Mouse (Mus musculus) forebrain, embryonic 12.5 days (tissue): Measurements from ENCODE around the gene Myt1. TPM values are rescaled to one million over a fixed set of nuclear protein-coding genes. Genes with fewer than 3 reads are reported as not detected.

Source experiments
- ATAC-seq: fragments of 200-750 bp; cut with Nextera tagmentation; 2 replicates; pipeline ENCODE4 v1.8.0; 2017; ENCODE audit warnings: moderate TSS enrichment; ENCODE audit not compliant: low FRiP score
- H3K27ac ChIP-seq: fragments of 300-500 bp; sonication (generic); 2 replicates; pipeline ENCODE4 v1.5.1; 2016; ENCODE audit warnings: mild to moderate bottlenecking
- H3K27me3 ChIP-seq: fragments of 300-500 bp; sonication (generic); 2 replicates; pipeline ENCODE4 v1.6.1; 2016; ENCODE audit warnings: mild to moderate bottlenecking
- H3K36me3 ChIP-seq: fragments of 300-500 bp; sonication (generic); replicated peaks from 2 replicates; pipeline ENCODE4 v1.6.1; 2016; ENCODE audit warnings: mild to moderate bottlenecking
- H3K4me1 ChIP-seq: fragments of 300-500 bp; sonication (generic); 2 replicates; pipeline ENCODE4 v1.6.1; 2016
- H3K4me2 ChIP-seq: fragments of 300-500 bp; sonication (generic); 2 replicates; pipeline ENCODE4 v1.6.1; 2016; ENCODE audit warnings: mild to moderate bottlenecking, moderate library complexity
- H3K4me3 ChIP-seq: fragments of 300-500 bp; sonication (generic); replicated peaks from 2 replicates; pipeline ENCODE4 v1.5.1; 2016; ENCODE audit warnings: mild to moderate bottlenecking
- H3K9ac ChIP-seq: fragments of 300-500 bp; sonication (generic); 2 replicates; pipeline ENCODE4 v1.6.1; 2016; ENCODE audit warnings: mild to moderate bottlenecking
- H3K9me3 ChIP-seq: fragments of 300-500 bp; sonication (generic); 2 replicates; pipeline ENCODE4 v1.6.1; 2016
- WGBS: fragments of 180-500 bp; shearing (Covaris S2); methylation state at CpG from one replicate; pipeline ENCODE4 v1.1.7; 2016; 5-methylcytosine and 5-hydroxymethylcytosine counted together
- polyA plus RNA-seq: library from polyadenylated mRNA; unstranded; fragments of >200 nt; fragmentation: Nextera tagmentation; extraction: Ambion mirVana; gene quantifications from 2 replicates; pipeline ENCODE4 v1.2.1, GENCODE M21; 2016

Gene Myt1
- polyA plus RNA-seq, 1 experiment from 2014 or later = 51.9 TPM

DNA sequence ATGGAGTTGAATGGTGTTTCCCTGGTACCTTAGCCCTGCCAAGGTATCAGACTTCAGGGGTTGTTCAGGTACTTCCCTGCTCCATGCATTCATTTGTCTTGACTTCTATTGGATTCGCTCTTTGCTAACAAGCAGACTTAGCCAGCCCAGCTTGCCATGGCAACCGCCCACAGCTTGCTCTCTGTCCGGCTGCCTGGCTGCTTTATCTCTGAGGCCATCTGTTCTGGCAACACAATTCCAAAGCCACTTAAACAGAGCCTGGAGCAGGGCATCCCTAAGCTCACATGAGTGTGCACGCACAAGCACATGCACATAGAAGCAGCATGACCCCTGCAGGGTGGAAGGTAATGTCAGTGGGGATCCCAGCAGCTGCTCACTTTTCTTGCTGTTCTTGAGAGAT is 4.1 kb upstream of the Myt1 start:
- Histone ChIP-seq H3K27me3 (no peaks in the 10 kb centered on the region), H3K9ac (no peak overlapping the region), H3K4me2 (no peak overlapping the region), H3K36me3 (no peaks in the 10 kb centered on the region), H3K4me1 (peaks cover 41% of the 10 kb centered on the region), H3K27ac (peak overlapping the region; percentile 77), H3K9me3 (no peaks in the 10 kb centered on the region), H3K4me3 (no peak overlapping the region)
- WGBS = 16% methylated on average over 4 of the region's 4 CpGs
- peak; percentile 54 for ATAC-seq

DNA sequence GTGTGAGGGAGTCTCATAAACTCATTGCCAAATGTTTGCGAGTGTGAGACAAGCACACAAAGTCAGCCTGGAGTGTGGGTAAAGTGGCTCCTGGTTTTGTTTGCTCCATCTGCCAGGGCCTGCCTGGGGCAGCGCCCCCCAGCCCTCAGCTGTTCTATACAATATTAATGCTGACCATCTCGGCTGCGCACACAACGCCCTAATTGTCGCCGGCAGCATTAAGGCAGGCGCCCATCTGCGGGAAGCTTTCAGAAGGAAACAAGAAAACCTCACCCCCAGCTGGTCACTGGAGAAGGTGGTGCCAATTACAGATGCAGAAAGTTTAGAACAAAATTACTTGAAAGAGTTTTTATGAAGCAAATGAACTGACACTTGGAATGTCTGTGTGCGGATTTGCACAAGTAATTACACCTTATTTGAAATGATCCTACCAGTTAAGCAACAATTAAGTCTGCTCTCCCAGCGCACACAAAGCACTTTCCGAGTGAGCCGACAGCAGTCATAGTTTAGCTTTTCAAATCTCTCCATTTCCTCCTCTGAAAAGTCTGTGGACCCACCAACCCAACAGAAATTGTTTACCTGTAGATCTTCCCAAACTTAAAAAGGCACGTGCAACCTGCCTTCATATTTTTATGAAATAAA is 875 bp downstream of the Myt1 start:
- Histone ChIP-seq H3K9me3 (no peaks in the 10 kb centered on the region), H3K4me3 (peak overlapping the region; percentile 42), H3K4me1 (peaks cover 68% of the 10 kb centered on the region), H3K9ac (peak overlapping the region; percentile 51), H3K27me3 (no peaks in the 10 kb centered on the region), H3K4me2 (peak overlapping the region; percentile 57), H3K36me3 (no peaks in the 10 kb centered on the region), H3K27ac (peak overlapping the region; percentile 96)
- WGBS = 3% methylated on average over 14 of the region's 14 CpGs
- peak; percentile 42 for ATAC-seq

DNA sequence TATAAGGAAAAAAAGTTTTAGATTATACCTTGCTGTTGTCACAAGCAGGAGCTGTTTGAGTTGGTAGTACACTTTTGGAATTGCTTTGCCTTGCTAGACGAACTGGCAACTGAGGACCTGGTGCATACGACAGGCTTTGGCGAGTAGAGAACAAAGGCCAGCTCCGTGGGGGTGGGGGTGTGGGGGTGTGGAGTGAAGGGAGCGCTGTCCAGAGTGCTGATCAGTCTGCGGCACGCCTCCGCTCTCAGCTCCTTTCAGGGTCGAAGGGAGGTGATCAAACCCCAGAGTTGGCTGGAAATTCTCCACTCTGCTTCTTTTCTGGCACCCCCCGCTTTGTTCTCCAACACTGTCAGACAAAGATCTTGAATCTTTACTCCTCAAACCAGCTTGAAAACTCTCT is 1.5 kb downstream of the Myt1 start:
- Histone ChIP-seq H3K4me1 (peaks cover 68% of the 10 kb centered on the region), H3K9me3 (no peaks in the 10 kb centered on the region), H3K4me2 (peak overlapping the region; percentile 57), H3K4me3 (peak overlapping the region; percentile 42), H3K27me3 (no peaks in the 10 kb centered on the region), H3K27ac (peak overlapping the region; percentile 96), H3K9ac (peak overlapping the region; percentile 42), H3K36me3 (no peaks in the 10 kb centered on the region)
- 0% methylated on average over 10 of the region's 10 CpGs for WGBS
- peak; percentile 65 for ATAC-seq

DNA sequence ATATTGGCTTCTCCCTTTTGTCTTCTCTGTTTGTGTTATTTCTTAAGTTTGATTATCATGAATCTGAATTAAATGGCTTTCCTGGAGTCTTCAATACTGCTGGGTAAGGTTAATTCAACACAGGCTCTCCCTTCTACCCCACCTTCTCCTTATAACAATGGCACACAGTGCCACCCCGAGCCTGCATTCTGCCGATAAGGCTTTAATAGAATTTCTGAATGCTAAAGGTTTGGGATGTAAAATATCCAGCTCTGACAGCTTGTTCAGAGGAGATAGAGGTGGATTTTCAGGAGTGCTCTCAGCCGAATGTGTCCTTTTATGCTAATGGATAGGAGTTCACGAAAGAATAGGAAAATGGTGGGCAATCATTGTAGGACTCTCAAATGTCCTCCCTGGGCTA is 2.1 kb downstream of the Myt1 start:
- peak overlapping the region; percentile 42 for H3K4me3 ChIP-seq
- H3K27me3 ChIP-seq = no peaks in the 10 kb centered on the region
- H3K4me2 ChIP-seq = peak overlapping the region; percentile 57
- peak overlapping the region; percentile 96 for H3K27ac ChIP-seq
- no peaks in the 10 kb centered on the region for H3K9me3 ChIP-seq
- no peak for ATAC-seq
- peak overlapping the region; percentile 42 for H3K9ac ChIP-seq
- 44% methylated on average over 4 of the region's 4 CpGs for WGBS
- peaks cover 68% of the 10 kb centered on the region for H3K4me1 ChIP-seq
- no peaks in the 10 kb centered on the region for H3K36me3 ChIP-seq

DNA sequence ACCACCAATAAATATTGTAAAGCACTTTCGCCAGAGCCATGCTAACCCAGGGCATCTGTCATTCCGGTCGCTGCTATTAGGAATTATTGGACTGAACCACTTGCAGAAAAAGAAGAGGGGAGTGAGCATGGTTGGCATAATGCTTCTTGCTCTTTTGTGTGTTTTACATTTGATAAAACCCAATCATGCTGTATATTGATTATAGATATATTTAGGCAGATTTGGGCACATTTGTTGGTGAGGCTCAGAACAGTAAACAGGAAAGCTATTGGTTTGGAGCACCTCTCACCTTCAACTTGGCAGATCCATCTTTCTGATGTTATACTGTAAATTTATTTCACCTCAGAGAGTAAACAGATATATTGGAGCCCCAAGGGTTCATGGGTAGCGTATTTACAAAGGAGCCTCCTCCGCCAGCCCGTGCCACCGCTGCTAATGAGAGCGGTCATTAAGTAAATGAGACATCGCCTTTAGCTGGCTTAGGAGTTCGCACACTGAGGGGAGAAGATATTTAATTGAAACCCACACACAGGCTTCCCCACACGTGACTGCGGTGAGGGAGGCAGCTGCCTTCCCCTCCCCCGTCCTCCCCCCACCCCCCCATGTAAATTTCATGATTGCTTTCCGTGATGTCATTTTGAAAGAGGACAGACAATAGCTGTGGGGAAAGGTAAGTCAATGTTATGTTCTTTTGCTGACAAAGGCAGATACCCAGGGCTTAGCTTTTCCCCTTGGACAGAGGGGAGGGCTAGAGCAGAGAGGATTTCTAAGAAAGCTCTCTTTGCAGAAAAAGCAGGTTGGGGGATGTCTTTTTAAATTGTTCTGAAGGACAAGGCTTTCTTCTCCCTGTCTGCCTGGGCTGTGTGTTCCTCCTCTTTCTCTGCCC is 3.8 kb downstream of the Myt1 start:
- no peaks in the 10 kb centered on the region for H3K36me3 ChIP-seq
- peak overlapping the region; percentile 94 for H3K27ac ChIP-seq
- 17% methylated on average over 14 of the region's 14 CpGs for WGBS
- peak overlapping the region; percentile 46 for H3K4me3 ChIP-seq
- peak; percentile 76 for ATAC-seq
- H3K9me3 ChIP-seq = no peaks in the 10 kb centered on the region
- H3K9ac ChIP-seq = peak overlapping the region; percentile 61
- H3K27me3 ChIP-seq = no peaks in the 10 kb centered on the region
- H3K4me1 ChIP-seq = peaks cover 70% of the 10 kb centered on the region
- H3K4me2 ChIP-seq = peak overlapping the region; percentile 61

DNA sequence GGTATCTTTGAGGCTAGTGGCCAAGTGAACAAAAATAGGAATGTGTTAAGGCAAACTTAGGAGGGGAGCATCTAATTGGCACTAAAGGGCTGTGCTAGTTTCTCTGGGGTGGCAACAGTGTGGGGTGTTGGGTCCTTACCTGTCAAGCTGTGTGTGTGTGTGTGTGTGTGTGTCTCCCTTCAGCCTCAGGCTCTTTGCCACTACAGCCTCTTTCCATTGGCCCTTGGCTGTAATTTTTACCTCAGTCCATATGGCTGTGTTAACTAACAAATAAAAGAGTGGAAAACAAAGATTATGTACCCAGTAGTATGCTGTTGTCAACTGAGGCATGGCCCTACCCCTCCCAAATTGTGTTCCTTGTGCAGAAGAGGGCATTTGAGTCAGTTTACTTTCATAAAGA is 5.3 kb downstream of the Myt1 start:
- Histone ChIP-seq H3K36me3 (no peaks in the 10 kb centered on the region), H3K4me3 (peak overlapping the region; percentile 46), H3K27me3 (no peaks in the 10 kb centered on the region), H3K4me1 (peaks cover 73% of the 10 kb centered on the region), H3K27ac (no peak overlapping the region), H3K4me2 (peak overlapping the region; percentile 61), H3K9me3 (no peaks in the 10 kb centered on the region), H3K9ac (no peak overlapping the region)
- no peak for ATAC-seq

DNA sequence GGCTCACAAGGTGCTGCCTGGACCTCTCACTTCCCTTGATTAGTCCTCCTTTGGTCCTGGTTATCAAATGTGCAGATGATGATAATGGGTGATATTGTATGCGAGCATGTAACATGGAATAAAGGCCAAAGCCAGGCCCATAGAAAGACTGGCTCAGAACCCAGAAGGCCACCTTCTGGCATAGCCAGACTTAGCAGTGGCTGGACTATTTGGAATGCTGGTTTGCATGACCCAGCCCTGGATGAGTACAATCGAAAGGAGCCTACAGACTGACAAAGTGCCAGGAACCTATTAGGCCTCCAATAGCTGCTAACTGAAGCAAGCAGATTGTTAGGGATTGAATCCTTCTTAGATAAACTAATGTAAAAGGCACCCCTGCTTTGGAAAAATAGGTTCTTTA is 6.3 kb downstream of the Myt1 start:
- ATAC-seq = no peak
- 88% methylated on average over 2 of the region's 2 CpGs for WGBS
- H3K4me1 ChIP-seq = peaks cover 76% of the 10 kb centered on the region
- no peaks in the 10 kb centered on the region for H3K36me3 ChIP-seq
- H3K9ac ChIP-seq = peak overlapping the region; percentile 21; the same call in 1 of the 2 replicates
- H3K27me3 ChIP-seq = no peaks in the 10 kb centered on the region
- peak overlapping the region; percentile 46 for H3K4me3 ChIP-seq
- H3K27ac ChIP-seq = no peak overlapping the region
- H3K9me3 ChIP-seq = no peaks in the 10 kb centered on the region
- peak overlapping the region; percentile 61 for H3K4me2 ChIP-seq

DNA sequence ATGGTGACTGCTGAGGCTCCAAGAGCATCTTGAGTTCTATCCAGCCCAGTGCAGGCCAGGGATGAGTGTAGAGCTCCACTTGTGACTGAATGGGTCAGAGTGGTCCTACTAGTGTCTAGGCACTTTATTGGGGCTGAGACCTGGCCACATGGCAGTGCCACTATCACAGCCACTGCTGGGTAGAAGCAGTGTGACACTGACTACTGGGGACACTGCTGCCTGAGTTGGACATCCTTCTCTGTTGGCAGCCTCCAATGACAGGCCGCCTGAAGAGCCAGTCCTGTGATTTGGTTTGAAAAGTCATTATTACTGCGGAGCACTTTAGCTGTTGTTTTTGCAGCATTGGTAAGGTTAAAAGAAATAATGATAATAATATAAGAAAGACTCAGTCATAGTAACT is 10.1 kb downstream of the Myt1 start:
- no peaks in the 10 kb centered on the region for H3K36me3 ChIP-seq
- ATAC-seq = 0 out of 2 replicates have a peak, but pooled peaks have one; percentile 27
- H3K27me3 ChIP-seq = no peaks in the 10 kb centered on the region
- no peak overlapping the region for H3K9ac ChIP-seq
- H3K4me2 ChIP-seq = no peak overlapping the region
- 38% methylated on average over 2 of the region's 2 CpGs for WGBS
- peaks cover 50% of the 10 kb centered on the region for H3K4me1 ChIP-seq
- no peaks in the 10 kb centered on the region for H3K9me3 ChIP-seq
- no peak overlapping the region for H3K4me3 ChIP-seq
- H3K27ac ChIP-seq = peak overlapping the region; percentile 48

DNA sequence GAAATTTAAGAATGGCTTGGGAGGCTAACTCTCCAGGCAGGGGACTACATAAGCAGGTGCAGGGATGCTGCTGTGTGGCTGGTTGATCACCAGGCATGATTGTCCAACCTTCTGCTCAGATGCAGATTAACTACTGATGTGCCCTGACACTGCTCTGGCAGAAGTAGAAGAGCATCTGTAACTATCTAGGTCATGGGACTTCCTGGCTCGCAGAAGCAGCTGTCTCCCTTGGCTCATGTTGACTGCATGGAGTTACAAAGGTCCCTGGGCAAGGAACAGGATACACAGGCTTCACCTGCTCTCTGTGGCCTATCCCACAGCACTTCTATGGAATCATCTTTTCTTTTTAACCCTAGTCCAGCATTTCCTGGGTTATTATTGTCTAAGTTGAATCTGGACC is 12.7 kb downstream of the Myt1 start:
- H3K4me1 ChIP-seq = peaks cover 33% of the 10 kb centered on the region
- H3K9me3 ChIP-seq = no peaks in the 10 kb centered on the region
- no peaks in the 10 kb centered on the region for H3K27me3 ChIP-seq
- H3K9ac ChIP-seq = no peak overlapping the region
- H3K4me2 ChIP-seq = no peak overlapping the region
- ATAC-seq = no peak
- no peak overlapping the region for H3K27ac ChIP-seq
- WGBS = 87% methylated on average over 1 of the region's 1 CpGs
- no peaks in the 10 kb centered on the region for H3K36me3 ChIP-seq
- H3K4me3 ChIP-seq = no peak overlapping the region

DNA sequence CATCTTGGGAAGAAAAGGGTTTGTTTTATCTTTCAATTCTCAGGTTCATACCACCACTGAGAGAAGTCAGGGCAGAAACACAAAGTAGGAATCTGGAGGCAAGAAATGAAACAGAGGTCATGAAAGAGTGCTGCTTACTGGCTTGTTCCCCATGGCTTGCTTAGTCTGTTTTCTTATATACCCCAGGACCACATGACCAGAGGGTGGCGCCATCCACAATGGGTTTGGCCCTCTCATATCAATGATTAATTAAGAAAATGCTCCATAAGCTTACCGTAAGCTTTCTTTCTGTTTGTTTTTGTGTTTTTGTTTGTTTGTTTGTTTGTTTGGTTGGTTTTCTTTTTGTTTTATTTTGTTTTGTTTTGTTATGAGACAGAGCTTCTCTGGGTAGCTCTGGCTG is 14.6 kb downstream of the Myt1 start:
- Histone ChIP-seq H3K27me3 (no peaks in the 10 kb centered on the region), H3K9ac (no peak overlapping the region), H3K4me2 (no peak overlapping the region), H3K4me3 (no peak overlapping the region), H3K9me3 (no peaks in the 10 kb centered on the region), H3K27ac (no peak overlapping the region), H3K4me1 (peaks cover 32% of the 10 kb centered on the region), H3K36me3 (no peaks in the 10 kb centered on the region)
- WGBS = 53% methylated on average over 2 of the region's 2 CpGs
- no peak for ATAC-seq

DNA sequence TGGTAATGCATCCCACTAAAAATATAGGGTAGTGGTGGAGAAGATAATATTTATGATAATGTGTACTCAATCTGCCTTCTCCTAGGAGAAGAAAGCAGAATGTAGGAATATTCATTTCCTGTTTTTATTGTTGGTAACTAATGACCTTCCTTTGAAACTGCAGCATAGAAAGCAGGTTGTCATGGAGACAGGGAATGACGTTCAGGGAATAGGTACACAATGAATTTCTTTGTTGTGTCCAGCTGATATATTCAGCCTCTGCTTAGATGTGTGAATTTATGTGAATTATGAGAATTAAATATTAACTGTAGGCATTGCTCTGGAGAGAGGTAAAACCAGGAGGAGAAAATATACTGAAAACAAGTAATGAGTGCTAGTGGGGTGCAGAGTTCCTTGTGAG is 18.3 kb downstream of the Myt1 start:
- no peak overlapping the region for H3K4me2 ChIP-seq
- H3K4me1 ChIP-seq = peaks cover 15% of the 10 kb centered on the region
- H3K27ac ChIP-seq = no peak overlapping the region
- no peak overlapping the region for H3K9ac ChIP-seq
- 0 out of 2 replicates have a peak, but pooled peaks have one; percentile 41 for ATAC-seq
- peaks cover 20% of the 10 kb centered on the region for H3K36me3 ChIP-seq
- H3K4me3 ChIP-seq = no peak overlapping the region
- no peaks in the 10 kb centered on the region for H3K27me3 ChIP-seq
- H3K9me3 ChIP-seq = no peaks in the 10 kb centered on the region
- 4% methylated on average over 1 of the region's 1 CpGs for WGBS

DNA sequence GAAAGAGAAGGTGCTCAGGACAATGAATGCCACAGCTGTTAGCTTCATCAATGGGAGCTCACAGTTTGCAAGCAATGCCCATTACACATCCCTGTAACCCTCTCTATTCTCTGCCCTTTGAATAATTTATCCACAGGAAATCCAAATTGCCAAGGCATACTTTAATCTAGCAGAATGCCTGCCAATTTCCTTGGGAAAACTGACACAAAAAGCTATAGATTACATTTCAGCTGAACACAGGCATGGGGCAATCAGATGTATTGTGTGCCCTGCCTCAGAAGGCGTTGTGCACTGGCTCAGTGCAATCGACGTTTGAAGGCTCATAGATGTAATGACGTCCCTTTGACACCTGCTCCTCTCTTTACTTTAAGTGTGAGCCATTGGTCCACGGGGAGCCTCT is 24.7 kb downstream of the Myt1 start:
- H3K4me3 ChIP-seq = no peak overlapping the region
- H3K27ac ChIP-seq = 0 out of 2 replicates have a peak overlapping the region, but pooled peaks have one; percentile 0
- 41% methylated on average over 5 of the region's 5 CpGs for WGBS
- H3K27me3 ChIP-seq = no peaks in the 10 kb centered on the region
- H3K4me2 ChIP-seq = no peak overlapping the region
- ATAC-seq = no peak; the same call in 1 of the 2 replicates
- H3K36me3 ChIP-seq = peaks cover 41% of the 10 kb centered on the region
- H3K4me1 ChIP-seq = peaks cover 9% of the 10 kb centered on the region; the same call in 1 of the 2 replicates
- no peaks in the 10 kb centered on the region for H3K9me3 ChIP-seq
- no peak overlapping the region for H3K9ac ChIP-seq
